Mouse (Mus musculus) kidney, postnatal 36 days (tissue): ENCODE measurements around the gene Atf5.

Experiments used
- DNase-seq, 2 experiments: peaks; one replicate each; pipeline ENCODE4 v3.0.0; 2021 to 2022; ENCODE audit warnings: mixed read lengths in 2 of 2

The Atf5 gene

GRCm38 (mm10) chr7:44819391-44819790 is 2.9 kb upstream of the Atf5 start:
- no peak for DNase-seq

GRCm38 (mm10) chr7:44818751-44819235 is 2.3 kb upstream of the Atf5 start:
- no peak for DNase-seq

DNA sequence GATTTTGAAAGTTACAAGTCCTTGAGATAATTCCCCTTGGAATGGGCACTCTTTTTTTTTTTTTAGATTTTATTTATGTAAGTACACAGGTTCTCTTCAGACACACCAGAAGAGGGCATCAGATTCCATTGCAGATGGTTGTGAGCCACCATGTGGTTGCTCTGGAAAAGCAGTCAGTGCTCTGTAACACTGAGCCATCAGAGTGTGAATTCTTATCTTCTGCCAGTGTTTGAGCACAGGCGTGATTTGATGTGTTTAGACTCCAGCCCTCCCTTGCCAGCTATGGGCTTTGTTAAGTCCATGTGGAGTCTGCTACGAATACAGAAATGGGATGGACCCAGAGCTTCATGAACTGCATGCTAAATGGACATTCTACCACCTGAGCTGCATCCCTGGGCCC is 1.7 kb upstream of the Atf5 start:
- no peak for DNase-seq

DNA sequence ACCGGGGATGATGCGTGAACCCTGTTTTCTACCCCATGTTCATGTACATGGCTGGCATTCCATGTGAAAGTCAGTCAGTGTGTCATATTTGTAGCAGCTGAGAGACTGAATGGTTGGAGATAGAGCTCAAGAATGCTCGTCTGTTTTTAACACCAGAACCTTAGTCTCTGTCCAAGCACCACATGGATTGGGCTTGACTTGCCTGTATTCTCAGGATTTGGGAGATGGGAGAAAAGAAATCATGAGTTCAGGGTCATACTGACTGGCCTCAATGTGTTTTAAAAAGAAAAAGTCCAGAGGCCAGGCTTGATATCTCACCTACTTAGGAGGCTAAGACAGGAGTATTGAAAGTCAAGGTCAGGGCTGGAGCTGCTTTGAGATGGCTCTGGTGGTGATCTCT is 983 bp upstream of the Atf5 start:
- no peak for DNase-seq

DNA sequence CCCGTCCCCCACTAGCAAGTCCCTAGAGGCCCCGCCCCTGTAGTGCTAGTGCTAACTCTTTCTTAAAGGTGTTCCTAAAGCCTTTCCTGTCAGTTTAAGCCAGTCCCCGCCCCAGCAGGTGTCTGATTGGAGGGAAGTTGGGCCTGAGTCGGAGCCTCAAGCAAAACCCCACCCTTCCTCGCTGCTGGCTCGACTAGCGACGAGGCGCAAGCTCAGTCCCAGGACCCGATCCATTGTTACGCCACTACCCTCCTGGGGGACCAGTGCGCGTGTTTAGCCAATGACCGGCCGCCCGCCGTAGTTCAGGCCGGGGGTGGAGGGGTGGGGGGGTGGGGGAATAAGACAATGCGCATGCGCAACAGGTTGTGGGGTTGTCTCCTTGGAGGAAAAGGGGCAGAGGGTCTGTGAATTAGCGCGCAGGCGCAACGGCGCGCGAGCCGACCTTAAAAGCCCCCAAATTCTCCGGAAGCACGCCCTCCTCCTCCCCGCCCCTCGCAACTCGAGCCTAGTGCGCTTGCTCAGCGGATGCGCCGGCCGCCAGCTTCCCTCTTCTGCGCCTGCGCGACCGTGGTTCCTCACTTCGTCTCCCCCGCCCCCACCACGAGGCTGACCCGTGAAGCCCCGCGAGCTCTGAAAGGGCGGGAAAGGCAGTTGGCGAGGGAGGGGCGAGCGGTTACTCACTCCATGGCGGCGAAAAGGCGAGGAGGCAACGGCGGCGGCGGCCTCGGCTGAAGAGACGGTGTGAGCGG is 563 bp downstream of the Atf5 start, which contains the start of the genes Nup62 and Il4i1:
TSS of gene Nup62 (plus strand) at position 368 of the 749 bp plus-strand sequence.
TSS of gene Il4i1 (plus strand) at position 667 of the 749 bp plus-strand sequence.
- DNase-seq, result peak; percentile 99 to 100

GRCm38 (mm10) chr7:44814952-44815553 is 1.4 kb downstream of the Atf5 start:
- DNase-seq, result no peak

GRCm38 (mm10) chr7:44814423-44814822 is 2.0 kb downstream of the Atf5 start:
- DNase-seq, result no peak

DNA sequence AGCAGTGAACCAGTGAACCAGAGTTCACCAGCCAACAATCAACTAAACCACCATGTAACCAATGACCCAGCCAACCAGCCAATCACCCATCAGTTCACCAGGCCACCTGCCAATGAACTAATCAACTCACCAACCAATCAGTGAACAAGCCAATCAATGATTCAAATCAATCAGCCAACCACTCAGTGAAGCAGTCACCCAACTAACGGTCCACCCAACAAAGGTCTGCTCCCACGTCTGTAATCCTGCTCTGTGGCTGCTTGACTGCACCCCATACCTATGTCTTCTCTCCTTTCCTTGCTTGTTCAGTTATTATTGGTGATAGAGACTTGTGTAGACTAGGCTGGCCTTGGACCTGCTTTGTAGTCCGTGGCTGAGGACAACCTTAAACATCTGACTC is 2.5 kb downstream of the Atf5 start:
- no peak for DNase-seq

DNA sequence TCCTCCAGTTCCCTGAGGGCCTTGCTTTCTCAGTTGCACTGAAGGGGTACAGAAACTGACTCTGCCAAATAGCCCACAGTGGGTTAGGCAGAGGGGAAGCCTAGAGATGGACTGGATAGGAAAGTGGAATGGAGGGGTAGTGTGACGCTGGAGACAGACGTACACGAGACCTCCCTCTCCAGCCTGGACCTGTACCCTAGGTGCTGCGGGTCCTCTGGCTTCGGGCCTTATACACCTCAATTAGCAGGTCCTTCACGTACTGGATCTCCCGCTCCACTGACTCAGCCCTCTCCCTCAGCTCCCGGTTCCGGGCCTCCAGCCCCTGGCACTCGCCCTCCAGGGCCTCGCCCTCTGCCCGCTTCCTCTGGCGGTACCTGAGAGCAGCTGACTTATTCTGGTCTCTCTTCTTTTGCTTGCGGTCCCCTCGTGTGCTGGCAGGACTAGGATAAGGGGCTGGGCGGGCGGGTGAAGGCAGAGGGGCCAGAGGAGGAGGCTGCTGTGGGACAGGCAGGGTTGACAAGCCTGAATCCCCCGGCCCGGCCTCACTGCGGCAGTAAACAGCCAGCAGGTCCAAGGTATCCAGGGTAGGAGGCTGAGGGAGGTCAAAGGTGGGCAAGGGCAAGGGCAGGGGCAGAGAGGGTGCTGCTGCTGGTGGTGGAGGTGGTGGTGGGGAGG is 3.7 kb downstream of the Atf5 start:
- no peak for DNase-seq

- no peak for DNase-seq
Observed at GRCm38 (mm10) chr7:44810819-44811557, 5.5 kb downstream of the Atf5 start.

DNA sequence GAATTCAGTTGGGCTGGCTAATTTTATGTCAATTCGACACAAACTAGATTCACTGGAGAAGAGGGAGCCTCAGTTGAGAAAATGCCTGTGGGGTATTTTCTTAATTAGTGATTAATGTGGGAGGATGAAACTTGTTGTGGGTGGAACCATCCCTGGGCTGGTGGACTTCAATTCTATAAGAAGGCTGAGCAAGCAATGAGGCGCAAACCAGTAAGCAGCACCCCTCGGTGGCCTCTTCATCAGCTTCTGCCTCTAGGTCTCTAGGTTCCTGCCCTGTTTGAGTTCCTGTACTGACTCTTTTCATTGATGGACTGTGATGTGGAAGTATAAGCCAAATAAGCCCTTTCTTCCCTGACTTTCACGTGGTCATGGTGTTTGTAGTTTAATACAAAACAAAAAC is 6.1 kb downstream of the Atf5 start:
- no peak for DNase-seq

DNA sequence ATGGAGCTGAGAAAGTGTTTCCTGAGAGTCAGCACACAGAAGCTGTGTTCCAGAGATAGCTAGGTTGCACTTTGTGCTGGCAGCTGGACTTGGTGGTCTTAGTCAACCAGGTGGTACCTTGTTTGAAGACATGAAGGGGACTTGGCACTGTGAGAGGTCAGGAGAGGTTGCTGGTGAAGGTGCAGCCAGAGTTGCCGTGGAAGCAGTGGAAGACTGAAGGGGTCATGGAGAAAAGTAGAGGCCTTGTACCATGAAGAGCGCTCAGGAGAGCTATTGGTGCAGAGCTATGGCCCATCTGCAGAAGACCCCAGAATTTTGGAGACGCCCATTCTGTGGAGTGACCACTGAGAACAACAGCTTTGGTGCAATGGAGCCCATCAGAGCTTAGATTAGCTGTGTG is 7.0 kb downstream of the Atf5 start:
- no peak for DNase-seq

DNA sequence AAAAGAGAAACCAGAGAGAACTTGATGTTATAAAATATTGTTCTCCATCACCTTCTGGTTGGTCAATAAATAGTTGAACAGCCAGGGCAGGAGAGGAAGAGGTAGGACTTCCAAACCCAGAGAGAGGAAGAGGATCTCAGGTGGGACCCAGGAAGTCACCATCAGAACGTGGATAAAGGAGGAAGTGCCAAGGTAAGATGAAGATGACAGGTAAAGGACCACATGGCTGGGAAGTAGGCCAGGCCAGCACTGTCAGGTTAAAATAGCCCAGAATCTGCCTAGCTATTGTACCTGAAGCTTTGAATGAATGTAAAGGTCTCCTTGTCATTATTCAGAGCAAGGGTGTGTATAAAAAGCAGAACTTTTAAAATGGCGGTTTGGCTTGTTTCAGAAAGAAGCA is 7.5 kb downstream of the Atf5 start:
- DNase-seq, result no peak

DNA sequence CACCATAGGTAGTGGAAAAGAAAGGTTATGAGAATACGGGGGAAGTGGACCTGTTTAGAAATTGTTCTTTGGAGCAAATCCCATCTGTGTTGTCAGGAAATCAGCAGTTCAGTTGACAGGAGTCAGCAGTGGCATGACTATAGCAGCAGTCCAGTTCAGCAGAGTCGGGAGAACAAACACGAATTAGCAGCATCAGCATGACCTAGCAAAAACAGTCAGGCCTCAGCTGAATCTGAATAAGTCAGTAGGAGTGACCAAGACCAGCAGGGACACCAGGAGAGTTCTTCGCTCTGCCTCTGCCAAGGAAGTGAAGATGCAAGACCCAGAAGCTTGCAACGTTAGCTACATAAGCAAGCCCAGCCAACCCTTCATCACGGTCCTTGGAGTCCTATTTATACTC is 23.7 kb downstream of the Atf5 start:
- no peak for DNase-seq

DNA sequence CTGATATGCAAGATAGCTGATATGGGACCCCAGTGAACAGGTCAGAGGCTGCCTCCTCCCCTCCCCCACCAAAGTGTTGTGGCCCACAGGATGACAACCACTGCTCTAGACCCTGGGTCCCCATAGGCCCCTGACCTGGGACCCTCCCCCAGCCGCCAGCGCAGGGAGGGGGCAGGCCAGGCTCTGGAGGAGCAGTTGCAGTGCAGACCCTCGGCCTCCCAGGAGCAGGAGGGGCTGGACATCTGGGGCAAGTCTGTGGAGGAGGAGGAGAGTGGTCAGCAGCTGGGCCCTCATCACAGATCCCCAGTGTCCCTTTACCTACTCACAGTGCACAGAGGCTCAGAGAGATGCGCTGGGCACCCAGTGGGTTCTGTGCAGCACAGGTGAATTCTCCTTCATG is 26.4 kb downstream of the Atf5 start:
- DNase-seq, result no peak

DNA sequence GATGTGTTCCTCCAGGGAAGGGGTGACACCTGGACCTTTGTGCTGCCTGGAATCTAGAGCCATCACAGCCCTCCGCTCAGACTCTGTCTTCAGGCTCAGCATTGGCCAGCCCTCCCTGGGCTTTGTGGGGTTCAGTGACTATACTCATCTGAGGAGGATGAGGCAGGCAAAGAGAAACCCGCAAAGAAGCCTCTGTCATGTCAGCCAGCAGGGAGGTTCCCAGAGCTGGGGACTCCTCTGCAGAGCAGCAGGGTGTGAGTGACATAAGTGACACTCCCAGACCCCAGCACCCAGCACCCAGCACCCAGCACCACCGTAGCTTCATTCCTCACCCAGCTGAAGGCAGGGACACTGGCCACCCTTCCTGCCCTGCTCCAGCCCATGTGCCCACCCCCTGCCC is 26.9 kb downstream of the Atf5 start:
- no peak for DNase-seq

GRCm38 (mm10) chr7:44780101-44780500 is 36.4 kb downstream of the Atf5 start:
- DNase-seq, result no peak

DNA sequence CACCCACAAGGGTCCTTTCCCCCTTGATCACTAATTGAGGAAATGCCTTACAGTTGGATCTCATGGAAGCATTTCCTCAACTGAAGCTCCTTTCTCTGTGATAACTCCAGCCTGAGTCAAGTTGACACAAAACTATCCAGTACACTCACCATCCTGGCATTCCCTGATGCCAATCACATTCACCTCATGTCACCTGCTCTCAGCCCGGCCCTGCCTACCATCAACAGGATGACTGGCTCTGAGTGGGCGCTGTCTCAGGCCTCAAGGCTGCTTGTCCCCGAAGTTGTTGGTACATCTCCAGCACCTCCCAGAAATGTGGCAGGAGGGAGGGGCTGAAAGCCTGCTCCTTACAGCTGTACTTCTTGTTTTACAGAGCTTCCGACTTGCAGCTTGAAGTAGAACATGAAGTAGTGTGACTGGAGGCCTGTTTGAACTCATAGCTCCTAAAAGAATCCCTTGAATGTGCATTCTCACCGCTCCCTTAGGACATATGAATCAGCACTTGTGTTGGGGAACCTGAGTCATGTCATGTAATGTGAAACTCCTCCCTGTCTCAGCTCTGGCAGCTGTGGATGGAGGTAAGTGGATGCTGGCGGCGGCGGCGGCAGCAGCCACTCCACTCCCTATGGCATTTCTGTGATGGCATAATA is 39.5 kb downstream of the Atf5 start:
- no peak for DNase-seq

- DNase-seq, result no peak
Observed at GRCm38 (mm10) chr7:44772591-44773204, 43.8 kb downstream of the Atf5 start.

GRCm38 (mm10) chr7:44770046-44770578 is 46.3 kb downstream of the Atf5 start:
- DNase-seq, result peak; percentile 66 to 90

GRCm38 (mm10) chr7:44768129-44768528 is 48.3 kb downstream of the Atf5 start:
- DNase-seq, result no peak
